Mouse (Mus musculus) heart, postnatal 0 days (tissue): ENCODE results near the gene Tspear.

Experiments
- CTCF ChIP-seq: IDR thresholded peaks from 2 replicates; pipeline ENCODE4 v1.5.1; 2016; ENCODE audit warnings: antibody characterized with exemption, control low read depth, low read depth
- EP300 ChIP-seq: IDR thresholded peaks from 2 replicates; pipeline ENCODE4 v1.6.1; 2016; ENCODE audit warnings: antibody characterized with exemption, low read depth

DNA sequence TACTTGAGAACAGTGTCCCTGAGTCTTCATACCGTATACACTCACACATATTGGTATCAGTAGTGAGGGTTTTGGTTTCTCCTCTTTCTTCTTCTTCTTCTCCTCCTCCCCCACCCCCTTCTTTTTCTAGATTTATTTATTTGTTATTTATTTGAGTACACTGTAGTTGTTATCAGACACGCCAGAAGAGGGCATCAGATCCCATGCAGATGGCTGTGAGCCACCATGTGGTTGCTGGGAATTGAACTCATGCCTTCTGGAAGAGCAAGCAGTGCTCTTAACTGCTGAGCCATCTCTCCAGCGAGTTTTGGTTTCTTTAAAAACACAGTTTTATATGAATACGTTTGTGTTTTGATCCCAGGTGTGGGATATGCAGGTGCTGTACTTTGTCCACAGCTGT, 41.9 kb downstream of the Tspear start:
- TF ChIP-seq CTCF (no peak), EP300 (no peak)
